Mouse (Mus musculus): ENCODE data around the gene Cntf.

Cntf gene

DNA sequence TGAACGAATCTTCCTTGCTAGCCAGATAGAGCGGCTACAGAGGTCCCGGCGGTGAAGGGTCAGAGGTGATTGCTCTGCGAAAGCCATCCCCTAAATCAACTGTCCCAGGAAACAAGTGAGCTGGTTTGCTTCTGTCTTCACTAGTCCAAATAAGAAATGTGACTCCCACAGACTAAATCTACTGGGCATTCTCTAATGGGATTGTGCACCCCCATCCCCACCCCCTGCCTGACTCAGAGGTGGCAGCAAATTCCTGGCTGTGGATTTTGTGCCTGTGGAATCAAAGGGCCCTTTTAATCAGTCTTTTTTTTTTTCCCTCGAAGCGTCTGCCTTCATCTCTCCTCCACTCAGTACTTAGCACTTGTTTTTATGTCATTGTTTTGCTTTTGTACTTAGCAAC, at the start of gene Cntf:
Gene Cntf, minus strand, starts transcription at position 325 of the 400 bp plus-strand sequence.
- DNase-seq (ENCODE audit: low spot score) = no peak

DNA sequence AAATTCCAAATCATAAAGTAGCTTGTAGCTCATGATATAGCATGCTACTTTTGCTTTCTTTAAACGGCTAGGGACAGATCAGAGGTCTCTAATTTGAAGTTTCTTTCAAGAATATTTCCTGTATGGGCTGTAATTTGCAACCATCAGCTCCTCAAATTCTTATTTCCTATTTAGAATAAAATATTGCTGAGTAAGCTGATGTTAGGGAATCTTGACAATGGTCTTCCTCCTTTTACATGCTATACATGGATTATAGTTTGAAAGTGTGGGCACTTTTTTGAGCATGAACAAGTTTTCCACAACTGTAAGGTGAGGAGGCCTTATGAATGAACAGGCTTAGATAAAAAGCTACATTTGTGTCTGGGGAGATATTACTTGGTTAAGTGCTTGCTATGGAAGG, 48.5 kb upstream of the Cntf start:
- DNase-seq (ENCODE audit: low spot score) = no peak

DNA sequence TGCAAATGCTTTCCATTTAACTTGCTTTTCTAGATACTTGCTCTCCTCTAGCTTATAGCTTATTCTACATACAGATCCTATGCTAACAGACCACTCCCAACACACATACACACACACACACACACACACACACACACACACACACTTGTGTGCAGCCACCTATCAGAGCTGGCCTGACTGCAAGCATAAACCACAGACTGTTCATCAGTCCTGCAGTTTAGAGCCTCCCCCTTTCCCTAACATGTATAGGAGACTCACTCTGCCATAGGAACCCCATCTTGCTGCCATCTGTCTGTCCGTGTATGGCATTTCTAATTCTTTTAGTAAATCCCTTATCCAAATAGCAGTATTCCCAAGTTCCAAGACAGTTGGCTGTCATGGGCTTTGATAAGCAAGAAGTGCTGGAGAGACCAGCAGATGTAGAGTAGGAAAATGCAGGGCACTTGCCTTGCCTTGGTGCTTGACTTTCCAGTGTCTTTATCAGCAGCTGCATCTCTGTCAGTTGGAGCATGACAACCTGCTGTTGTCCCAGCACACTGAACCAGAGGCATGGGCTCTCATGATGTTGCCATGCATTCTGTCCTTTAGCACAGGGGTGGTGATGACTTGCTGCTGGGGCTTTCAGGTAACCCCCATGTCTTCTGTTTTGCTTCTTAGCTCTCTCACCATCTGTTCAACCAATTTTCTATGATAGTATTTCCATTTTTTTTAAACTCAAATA, 47.4 kb upstream of the Cntf start:
- no peak for DNase-seq (ENCODE audit: low spot score)

DNA sequence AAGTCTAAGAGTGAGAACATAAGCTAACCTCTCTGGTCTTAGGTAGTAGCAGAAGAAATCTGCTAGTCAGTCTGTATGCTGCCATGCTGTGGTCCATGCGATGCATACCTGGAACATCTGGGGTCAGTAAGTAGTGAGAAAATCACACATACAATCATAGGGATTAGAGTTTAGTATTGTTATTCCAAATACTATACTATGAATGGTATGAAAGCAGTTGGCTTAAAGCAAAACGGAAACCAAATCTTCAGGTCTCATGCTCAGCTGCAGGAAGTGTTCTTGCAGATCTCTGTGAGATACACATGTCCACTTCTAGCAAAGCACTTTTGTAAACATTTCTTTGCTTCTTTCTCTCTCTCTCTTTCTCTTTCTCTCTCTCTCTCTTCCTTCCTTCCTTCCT, 40.8 kb upstream of the Cntf start:
- no peak for DNase-seq (ENCODE audit: low spot score)

DNA sequence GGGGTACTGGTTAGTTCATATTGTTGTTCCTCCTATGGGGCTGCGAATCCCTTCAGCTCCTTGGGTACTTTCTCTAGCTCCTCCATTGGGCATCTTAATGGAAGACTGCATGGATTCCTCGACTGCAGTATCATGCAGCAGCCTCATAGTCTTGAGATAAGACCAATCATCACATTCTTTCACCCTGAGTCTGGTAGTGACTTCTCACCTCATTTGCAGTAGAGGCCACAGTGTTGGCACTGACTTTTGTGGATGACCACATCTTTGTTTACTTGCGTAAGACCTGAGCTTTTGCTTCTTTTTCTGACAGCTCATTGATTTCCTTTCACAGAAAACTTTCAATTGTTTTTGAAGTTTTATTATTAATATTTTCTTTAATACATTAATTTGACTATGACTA, 40.3 kb upstream of the Cntf start:
- DNase-seq (ENCODE audit: low spot score) = no peak

DNA sequence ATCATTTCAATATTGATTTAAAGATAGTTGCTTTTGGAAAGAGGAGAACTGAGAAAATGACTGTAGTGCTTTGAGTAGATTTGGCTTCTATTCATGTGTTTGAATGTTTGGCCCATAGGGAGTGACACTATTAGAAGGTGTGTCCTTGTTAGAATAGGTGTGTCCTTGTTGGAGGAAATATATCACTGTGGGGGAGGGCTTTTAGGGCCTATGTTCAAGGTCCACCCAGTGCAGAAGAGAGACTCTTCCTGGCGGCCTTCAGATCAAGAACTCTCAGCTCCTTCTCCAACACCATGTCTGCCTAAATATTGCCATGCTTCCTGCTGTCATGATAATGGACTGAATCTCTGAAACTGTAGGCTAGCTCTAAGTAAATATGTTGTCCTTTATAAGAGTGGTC, 38.8 kb upstream of the Cntf start:
- no peak for DNase-seq (ENCODE audit: low spot score)

DNA sequence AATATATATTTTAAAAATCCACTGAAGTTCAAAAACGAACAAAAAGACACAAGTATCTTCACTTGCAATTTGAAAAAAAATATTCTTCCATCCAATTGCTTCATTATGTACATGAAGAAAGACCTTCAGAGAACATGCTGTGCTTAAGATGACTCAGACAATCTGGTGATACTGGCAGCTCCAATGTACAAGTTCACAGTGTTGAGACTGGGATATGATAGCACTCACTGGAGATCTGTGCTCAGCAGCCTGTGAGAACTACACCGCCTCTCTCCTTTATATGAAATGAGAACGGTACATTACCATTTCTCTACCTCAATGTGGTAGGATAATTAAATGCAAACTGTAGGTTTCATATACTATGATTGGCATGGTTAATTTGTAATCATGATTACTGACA, 37.4 kb upstream of the Cntf start:
- DNase-seq (ENCODE audit: low spot score) = no peak

DNA sequence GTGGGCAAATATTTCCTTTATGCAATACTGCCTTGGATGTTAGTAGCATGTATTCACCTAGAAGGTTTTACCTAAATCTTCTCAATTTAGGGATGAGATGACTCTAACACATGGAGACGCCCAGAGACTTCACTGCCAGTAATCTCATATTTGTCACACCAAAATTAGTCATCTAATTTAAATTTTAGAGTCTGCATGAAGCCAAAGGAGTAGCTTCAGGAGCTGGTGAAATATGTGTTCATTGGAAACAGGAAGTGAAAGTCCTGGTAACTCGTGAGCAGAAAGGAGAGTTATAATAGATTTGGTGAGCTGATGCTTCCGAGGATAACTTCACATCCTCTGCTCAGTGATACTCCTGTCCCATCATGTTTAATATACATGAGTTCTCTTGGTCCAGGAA, 35.6 kb upstream of the Cntf start:
- no peak for DNase-seq (ENCODE audit: low spot score)

DNA sequence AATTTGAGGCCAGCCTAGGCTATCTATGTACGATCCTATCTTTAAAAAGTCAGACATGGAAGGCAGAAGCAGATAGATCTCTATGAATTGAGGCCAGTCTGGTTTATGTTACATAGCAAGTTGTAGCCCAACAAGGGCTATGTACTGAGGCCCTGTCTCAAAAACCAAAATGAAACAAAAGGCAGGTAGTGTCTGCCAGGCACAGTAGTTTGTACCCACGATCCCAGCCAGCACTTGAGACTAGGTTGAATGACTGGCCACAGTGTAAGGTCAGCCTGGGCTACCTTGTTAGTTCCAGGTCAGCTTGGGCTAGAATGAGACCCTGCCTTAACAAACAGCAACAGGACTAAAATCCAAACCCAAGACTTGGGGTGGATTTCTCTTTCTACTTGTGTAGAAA, 35.2 kb upstream of the Cntf start:
- DNase-seq (ENCODE audit: low spot score) = no peak

DNA sequence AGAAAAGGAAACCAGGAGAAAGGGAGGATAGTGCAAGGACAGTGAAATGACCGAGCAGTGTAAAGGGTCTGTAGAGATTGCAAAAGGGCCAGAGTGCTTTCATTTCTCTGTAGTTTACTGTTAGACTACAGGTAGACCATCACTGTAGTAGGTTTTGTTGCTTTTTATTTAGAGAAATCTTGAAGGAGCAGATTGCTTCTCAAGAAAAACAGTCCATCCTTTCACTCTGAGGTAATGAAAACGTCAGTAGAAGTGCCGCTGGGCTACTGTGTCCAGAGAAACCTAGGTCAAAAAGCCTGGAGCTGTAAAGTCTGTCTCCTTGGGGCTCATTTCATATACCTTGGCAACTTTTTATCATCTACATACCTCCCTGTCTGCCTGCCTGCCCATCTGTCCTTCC, 33.6 kb upstream of the Cntf start:
- no peak for DNase-seq (ENCODE audit: low spot score)

DNA sequence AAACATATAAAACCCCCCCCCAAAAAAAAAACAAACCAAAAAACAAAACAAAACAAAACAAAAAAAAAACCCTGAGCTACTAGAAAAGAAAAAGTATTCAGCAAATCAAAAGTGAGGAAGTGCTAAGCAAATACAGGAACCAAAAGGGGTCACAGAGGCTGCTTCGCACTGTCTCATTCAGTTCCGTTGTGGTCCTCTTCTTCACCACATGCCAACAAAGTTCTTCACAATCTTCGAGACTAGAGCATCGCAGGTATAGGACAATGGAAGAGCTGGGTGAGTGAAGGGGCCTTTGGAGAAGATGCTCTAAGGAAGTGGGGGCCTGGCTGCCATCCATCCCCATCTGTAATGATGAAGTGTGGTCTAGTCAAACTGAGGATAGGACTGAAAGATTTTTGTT, 33.0 kb upstream of the Cntf start:
- DNase-seq (ENCODE audit: low spot score) = no peak

DNA sequence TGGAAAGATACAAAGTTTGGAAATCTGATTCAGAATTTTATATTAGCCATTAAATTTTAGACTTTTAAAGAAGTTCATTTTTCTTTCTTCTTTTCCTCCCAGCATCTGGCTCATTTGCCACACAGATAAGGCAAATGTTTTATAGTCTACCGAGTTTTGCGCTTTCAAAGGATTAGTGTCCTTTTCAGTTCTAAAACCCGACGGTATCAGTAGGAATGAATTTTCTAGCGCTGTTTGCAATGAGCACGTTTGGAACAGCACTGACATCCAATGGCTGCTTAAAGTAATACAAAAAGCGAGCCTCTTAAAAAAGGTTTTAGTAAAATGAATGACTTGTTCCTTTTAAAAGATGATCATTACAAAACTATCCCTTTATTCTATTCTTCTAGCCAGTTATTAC, 31.6 kb upstream of the Cntf start:
- no peak for DNase-seq (ENCODE audit: low spot score)

DNA sequence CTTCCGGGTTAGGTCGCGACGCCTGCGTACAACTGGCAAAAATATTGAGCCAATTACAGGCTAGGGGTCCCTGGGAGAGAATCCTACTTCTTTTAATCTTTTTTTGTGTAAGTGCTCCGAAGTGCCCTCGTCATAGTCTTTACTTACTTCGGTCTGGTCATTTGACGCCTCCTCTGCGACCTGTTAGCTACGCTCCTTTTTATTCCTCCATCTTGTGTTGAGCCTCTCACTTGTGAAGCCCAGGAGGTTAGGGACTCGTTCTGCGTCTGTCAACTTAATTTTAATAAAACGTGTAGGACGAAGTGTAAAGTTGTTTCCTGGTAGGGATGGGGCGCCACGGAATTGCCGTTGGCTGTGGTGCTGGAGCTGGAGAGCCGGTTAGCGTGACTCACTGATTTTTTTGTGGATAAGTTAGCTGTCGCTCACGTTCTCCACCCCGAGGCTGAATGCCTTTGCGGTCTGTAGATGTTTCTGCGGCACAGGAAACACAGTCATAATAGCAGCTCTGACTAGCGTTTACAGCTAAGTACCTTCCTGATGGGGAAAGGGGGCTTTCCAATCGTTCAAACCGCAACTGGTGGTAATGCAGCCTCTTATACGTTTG, 31.0 kb upstream of the Cntf start:
- DNase-seq (ENCODE audit: low spot score) = peak; percentile 50

DNA sequence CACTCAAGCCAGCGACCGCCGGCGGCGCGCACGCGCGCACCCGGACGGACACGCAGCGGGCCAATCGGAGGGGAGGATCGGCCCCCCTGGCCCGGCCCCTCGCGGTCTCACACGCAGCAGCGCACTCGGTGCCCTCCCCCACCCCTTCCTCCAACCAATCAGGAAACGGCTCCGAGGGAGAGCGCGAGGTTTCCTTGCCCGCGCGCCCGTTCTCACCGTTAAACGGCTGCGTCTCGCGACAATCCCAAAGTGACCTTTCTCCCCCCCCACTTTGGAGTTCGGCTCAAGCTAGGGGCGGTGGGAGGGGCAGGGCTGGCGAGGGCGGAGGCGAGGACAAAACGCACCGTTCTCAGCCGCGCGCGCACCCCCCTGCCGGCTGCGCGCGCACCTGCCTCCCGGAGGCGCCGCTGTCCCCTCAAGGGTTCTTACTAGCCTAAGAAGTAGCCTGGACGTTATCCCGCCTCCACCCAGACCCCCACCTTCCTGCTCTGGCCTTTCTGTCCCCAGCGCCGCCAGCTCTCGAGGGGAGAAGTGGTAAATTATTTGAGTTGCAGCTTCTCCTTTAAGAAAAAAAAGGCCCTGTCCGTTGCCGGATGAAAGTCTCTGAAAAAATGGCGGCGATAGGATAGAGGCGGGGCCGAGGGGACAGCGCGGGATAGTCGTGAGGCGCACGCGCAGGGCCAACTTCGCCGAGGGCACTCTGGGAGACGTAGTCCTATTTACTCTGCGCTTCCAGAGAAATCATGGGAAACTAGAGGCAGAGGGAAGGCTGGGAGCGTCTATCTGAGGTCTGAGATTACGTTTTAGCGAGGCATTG, 30.3 kb upstream of the Cntf start, which contains the start of the genes Zfp91 and Lpxn:
Gene Zfp91, minus strand, starts transcription at position 616 of the 817 bp plus-strand sequence.
Gene Lpxn, plus strand, starts transcription at position 683 of the 817 bp plus-strand sequence.
- DNase-seq (ENCODE audit: low spot score) = peak; percentile 97

DNA sequence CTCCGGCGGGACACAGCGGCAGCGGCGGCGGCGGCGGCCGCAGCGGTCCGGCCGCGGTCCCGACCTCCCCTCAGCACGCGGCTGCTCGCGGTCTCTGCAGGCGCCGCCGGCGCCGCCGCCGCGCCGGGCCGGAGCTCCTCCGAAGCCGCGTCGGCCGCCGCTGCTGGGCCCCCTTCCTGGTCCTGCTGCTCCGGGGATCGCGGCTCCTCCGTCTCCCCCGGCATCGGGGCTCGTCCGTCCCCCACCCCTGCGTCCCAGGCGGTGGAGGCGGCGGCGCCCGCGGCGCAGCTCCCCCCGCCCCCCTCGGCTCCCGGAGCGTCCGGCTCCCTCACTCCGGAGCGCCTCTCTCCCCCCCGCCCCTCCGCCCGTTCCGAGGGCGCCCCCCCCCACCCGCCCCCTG, 29.7 kb upstream of the Cntf start:
- DNase-seq (ENCODE audit: low spot score) = no peak

DNA sequence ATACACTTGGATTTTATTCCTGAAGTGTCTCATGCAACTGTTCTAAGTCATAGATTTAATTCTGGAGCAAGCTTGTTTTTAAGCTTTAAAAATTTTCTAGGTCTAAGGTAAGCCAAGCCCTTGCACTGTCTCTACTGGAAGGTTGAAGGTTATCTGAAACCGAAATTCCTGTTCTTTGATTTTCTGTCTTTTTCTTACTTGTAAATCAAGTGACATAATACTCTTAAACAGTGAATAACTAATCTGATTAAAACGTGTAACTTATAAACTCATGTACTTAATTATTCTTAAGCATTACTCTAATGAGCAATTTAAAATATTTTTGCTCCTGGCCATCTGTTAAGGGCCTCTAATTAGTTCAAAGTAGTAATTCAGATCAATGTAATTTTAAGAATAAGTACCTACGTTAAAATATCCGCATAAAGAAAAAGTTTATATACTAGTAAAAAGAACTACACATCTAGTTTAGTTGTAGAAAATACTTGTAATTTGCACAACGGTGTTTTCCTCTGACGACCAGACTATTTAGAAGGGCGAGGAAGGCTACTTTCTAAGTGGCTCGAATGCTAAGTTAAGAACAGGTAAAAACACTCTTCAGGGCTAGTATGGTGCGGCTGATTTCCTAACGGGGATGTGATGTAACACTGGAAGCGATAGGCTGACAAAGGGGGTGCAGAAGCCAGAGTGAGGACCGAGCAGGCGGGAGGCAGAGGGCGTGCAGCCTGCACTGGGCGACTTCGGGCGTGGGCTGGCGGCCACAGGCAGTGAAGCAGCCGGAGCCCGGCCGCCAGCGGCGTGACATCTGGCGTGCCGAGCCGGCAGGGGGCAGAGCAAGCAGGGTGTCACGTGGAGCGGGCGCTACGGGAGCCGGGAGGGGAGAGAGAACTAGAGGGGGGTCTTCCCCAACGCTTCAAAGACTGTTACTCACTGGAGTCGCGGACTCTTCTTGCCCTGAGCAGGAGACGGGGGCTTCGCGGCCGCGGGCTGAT, 28.9 kb upstream of the Cntf start:
- peak; percentile 94 for DNase-seq (ENCODE audit: low spot score)

DNA sequence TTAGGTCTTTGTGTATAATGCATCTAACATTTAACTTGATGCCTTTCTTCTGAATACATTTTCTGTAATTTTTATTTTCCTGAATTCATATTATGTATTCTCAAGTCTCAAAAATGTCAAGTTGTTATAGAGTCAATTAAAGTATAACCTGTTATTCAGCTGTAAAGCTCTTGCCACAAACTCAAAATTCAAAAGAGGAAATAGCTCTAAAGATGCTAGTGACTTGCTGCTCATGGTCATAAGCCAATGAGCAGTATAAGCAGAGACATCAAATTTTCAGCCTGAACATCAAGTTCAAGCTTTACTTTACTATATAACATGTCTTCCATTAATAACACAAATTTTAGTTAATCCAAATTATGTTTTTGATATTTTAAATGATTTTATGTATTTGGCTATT, 26.9 kb upstream of the Cntf start:
- no peak for DNase-seq (ENCODE audit: low spot score)

DNA sequence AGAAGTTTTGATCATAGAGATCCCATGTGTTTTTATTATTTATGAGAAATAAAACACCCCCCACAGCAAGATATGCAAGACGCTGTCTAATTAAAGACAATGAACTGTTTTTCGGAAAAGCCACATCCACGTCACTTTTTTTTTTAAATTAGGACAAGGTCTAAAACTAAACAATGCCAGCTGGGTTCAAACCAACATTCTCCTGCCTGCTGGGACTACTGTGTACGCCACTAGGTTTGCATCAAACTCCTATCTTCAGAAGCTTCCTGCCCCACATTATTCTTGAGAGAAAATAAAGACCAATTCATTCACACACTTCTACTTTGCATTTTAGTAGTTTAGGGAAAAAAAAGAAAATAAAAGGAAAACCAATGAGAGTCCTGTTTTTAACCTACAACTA, 22.3 kb upstream of the Cntf start:
- no peak for DNase-seq (ENCODE audit: low spot score)

DNA sequence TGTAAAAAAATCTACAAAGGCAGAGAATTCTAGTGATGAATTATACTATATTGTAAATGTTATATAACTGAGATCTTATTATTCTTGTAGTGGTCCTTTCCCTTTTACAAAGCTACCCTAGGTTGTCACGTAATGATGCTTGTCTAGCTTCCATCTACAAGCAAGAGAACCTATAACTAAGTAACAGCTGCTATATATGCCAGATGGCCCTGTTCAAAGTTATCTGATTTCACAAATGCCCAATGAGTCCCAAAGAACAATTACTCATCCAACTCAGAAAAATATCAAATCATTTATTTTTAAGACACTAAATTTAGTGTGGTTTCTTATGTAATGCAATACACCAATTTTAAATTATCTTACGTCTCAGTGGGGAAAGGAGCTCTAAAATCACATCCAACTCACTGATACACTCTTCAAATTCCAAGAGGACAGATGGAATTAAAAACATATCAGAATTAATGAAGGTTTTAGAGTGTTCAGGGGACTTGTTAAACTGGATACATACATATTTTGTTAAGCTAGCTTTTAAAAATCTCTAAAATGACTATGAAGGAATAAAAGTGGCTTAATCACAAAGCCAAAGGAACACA, 21.5 kb upstream of the Cntf start:
- DNase-seq (ENCODE audit: low spot score) = no peak

DNA sequence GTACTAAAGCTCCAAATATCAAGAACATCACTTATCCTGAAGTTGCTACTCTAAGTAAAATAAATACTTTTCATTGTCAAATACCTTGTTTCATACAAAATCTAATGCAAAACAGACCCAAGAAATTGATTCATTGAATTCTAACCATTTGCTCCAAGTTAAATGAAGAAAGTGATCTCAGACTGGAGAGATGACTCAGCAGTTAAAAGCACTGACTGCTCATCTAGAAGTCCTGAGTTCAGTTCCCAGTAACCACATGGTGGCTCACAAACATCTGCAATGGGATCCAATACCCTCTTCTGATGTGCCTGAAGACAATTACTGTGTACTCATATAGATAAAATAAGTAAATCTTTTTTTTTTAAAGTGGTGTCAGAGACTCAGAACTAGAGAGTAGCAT, 15.0 kb upstream of the Cntf start:
- DNase-seq (ENCODE audit: low spot score) = no peak

DNA sequence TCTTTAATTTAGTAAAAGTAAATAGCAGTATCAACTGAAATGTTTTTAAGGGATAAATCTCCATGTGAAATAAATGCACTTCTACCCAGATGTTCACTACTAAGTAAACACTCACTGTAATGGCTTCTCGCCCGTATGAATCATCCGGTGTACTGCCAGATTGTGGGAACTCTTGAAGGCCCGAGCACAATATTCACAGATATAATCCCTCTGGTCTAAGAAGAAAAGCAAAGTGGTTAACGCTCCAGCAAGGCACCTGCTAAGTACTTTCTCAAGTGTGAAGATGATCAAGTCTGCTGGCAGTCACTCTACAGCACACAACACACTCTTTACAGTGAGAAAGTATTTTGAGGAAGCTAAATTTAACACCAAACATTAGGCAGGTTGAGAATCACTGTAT, 5.5 kb upstream of the Cntf start:
- no peak for DNase-seq (ENCODE audit: low spot score)
